In genomic region chr14:86781553-86782273, GRCm38 (mm10) we compare ENCODE assay signal across 8 mouse cellular contexts.
DNase-seq lines count a peak whose midpoint lies in the region; ATAC-seq and TF ChIP-seq lines count a peak whose summit lies in the region.

No protein-coding gene starts in this region.

- H3K79me2 ChIP-seq in MEL (ENCODE audit: control insufficient read depth, insufficient read depth, low read length, poor library complexity), result no peaks in the 10 kb centered on the region

- H3K4me1 ChIP-seq in liver, embryonic 14.5 days (replicated peaks; ENCODE audit: control insufficient read depth in 2 of 2, insufficient read depth in 2 of 2, low read length in 1 of 2), result no peaks in the 10 kb centered on the region
- no peaks in the 10 kb centered on the region for H3K4me1 ChIP-seq in liver, embryonic 11.5 days (replicated peaks; ENCODE audit: control insufficient read depth, insufficient read depth, low read length)
- no peaks in the 10 kb centered on the region for H3K4me1 ChIP-seq in MEL (ENCODE audit: control insufficient read depth in 1 of 2, insufficient read depth in 2 of 2, low read length in 2 of 2)
- H3K4me1 ChIP-seq in forebrain, embryonic 13.5 days, result no peaks in the 10 kb centered on the region
- H3K4me1 ChIP-seq in kidney, postnatal 0 days (replicated peaks; ENCODE audit: insufficient read depth, low read length), result no peaks in the 10 kb centered on the region

- WGBS in liver, embryonic 14.5 days (ENCODE audit: insufficient replicate concordance), result 66% methylated on average over 6 of the region's 6 CpGs
- WGBS in liver, embryonic 11.5 days, result 73% methylated on average over 6 of the region's 6 CpGs
- 55% methylated on average over 6 of the region's 6 CpGs for WGBS in forebrain, embryonic 13.5 days
- 49% methylated on average over 6 of the region's 6 CpGs for WGBS in kidney, postnatal 0 days

- TF ChIP-seq EP300 in liver, embryonic 14.5 days (IDR thresholded peaks at IDR 0.05; ENCODE audit: low read depth), result no peak
- TF ChIP-seq EP300 in MEL (IDR thresholded peaks at IDR 0.05; ENCODE audit: low read depth in 1 of 2, low read length in 2 of 2), result no peak

- no peak overlapping the region for H3K27ac ChIP-seq in liver, embryonic 14.5 days
- no peak overlapping the region for H3K27ac ChIP-seq in liver, embryonic 11.5 days (ENCODE audit: low read depth, low read length)
- no peak overlapping the region for H3K27ac ChIP-seq in MEL (ENCODE audit: control insufficient read depth, low read depth, low read length)
- H3K27ac ChIP-seq in forebrain, embryonic 13.5 days, result no peak overlapping the region
- H3K27ac ChIP-seq in kidney, postnatal 0 days, result no peak overlapping the region

- TF ChIP-seq POLR2A in MEL (IDR thresholded peaks at IDR 0.05; ENCODE audit: control insufficient read depth in 1 of 2, insufficient read depth in 1 of 2, low read depth in 1 of 2, low read length in 2 of 2, poor library complexity in 1 of 2), result no peak

- no peak overlapping the region for H3K4me3 ChIP-seq in liver, embryonic 14.5 days (ENCODE audit: insufficient read depth in 1 of 2, low read depth in 2 of 2, low read length in 2 of 2)
- H3K4me3 ChIP-seq in liver, embryonic 11.5 days (ENCODE audit: low read depth, low read length), result no peak overlapping the region
- no peak overlapping the region for H3K4me3 ChIP-seq in MEL (ENCODE audit: control insufficient read depth in 1 of 2, insufficient read depth in 1 of 2, low read depth in 2 of 2, low read length in 2 of 2)
- no peak overlapping the region for H3K4me3 ChIP-seq in forebrain, embryonic 13.5 days
- no peak overlapping the region for H3K4me3 ChIP-seq in kidney, postnatal 0 days (replicated peaks; ENCODE audit: low read depth, low read length)

- no peak for ATAC-seq in liver, embryonic 14.5 days (ENCODE audit: insufficient read depth)
- no peak for ATAC-seq in liver, embryonic 11.5 days (replicated peaks; ENCODE audit: low FRiP score)
- ATAC-seq in forebrain, embryonic 13.5 days, result peak; percentile 78
- no peak; the same call in 1 of the 2 replicates for ATAC-seq in kidney, postnatal 0 days (replicated peaks; ENCODE audit: low FRiP score, low read depth)

- H3K9me3 ChIP-seq in liver, embryonic 14.5 days (ENCODE audit: control insufficient read depth, low read length), result no peaks in the 10 kb centered on the region
- no peaks in the 10 kb centered on the region for H3K9me3 ChIP-seq in liver, embryonic 11.5 days (ENCODE audit: control insufficient read depth, low read length)
- H3K9me3 ChIP-seq in MEL (replicated peaks; ENCODE audit: insufficient read depth, low read length), result no peaks in the 10 kb centered on the region
- no peaks in the 10 kb centered on the region for H3K9me3 ChIP-seq in forebrain, embryonic 13.5 days (replicated peaks)
- no peaks in the 10 kb centered on the region for H3K9me3 ChIP-seq in kidney, postnatal 0 days (replicated peaks; ENCODE audit: low read length)

- peak; percentile 72 for TF ChIP-seq RAD21 in MEL (IDR thresholded peaks at IDR 0.05; ENCODE audit: low read depth, low read length)

- peak; percentile 18 to 26 (median 22) for DNase-seq in liver, embryonic 14.5 days (ENCODE audit: low read depth in 3 of 3, low spot score in 3 of 3)
- DNase-seq in liver, embryonic 11.5 days (ENCODE audit: low spot score), result no peak
- peak; percentile 67 for DNase-seq in MEL (ENCODE audit: low read depth, low spot score)
- peak; percentile 42 for DNase-seq in c-Kit-negative CD71-positive TER-119-positive erythroid progenitor cells, embryonic 14.5 days (ENCODE audit: low read depth, low spot score)
- DNase-seq in kidney, postnatal 0 days (ENCODE audit: low spot score), result peak; percentile 78
- peak; percentile 67 for DNase-seq in lung, postnatal 25 days (ENCODE audit: low spot score)
- DNase-seq in urinary bladder, postnatal 4 days (ENCODE audit: low spot score in 2 of 2), result no peak

- no peaks in the 10 kb centered on the region for H3K36me3 ChIP-seq in liver, embryonic 14.5 days (replicated peaks; ENCODE audit: control insufficient read depth, insufficient read depth, low read depth)
- H3K36me3 ChIP-seq in liver, embryonic 11.5 days (ENCODE audit: control insufficient read depth, insufficient read depth, low read length), result no peaks in the 10 kb centered on the region
- H3K36me3 ChIP-seq in MEL (ENCODE audit: control insufficient read depth in 1 of 2, insufficient read depth in 2 of 2, low read length in 2 of 2), result no peaks in the 10 kb centered on the region
- no peaks in the 10 kb centered on the region for H3K36me3 ChIP-seq in forebrain, embryonic 13.5 days (ENCODE audit: poor library complexity, severe bottlenecking)
- no peaks in the 10 kb centered on the region for H3K36me3 ChIP-seq in kidney, postnatal 0 days (ENCODE audit: insufficient read depth, low read length)

- peak; percentile 76 for TF ChIP-seq CTCF in liver, embryonic 14.5 days (IDR thresholded peaks at IDR 0.05; ENCODE audit: low read depth)
- peak; percentile 28 to 67 (median 64) for TF ChIP-seq CTCF in MEL (IDR thresholded peaks at IDR 0.05 in 2 of 3, conservative IDR thresholded peaks at IDR 0.05 in 1 of 3; ENCODE audit: control insufficient read depth in 1 of 3, insufficient read depth in 1 of 3, low read depth in 2 of 3, low read length in 3 of 3, poor library complexity in 1 of 3, severe bottlenecking in 1 of 3)
- peak; percentile 77 for TF ChIP-seq CTCF in kidney, postnatal 0 days (IDR thresholded peaks at IDR 0.05; ENCODE audit: low read depth)

- no peak overlapping the region for H3K9ac ChIP-seq in liver, embryonic 14.5 days (replicated peaks)
- H3K9ac ChIP-seq in liver, embryonic 11.5 days (ENCODE audit: low read depth, low read length), result no peak overlapping the region
- no peak overlapping the region for H3K9ac ChIP-seq in MEL (ENCODE audit: control insufficient read depth, low read depth, low read length, poor library complexity, severe bottlenecking)
- H3K9ac ChIP-seq in forebrain, embryonic 13.5 days, result no peak overlapping the region
- H3K9ac ChIP-seq in kidney, postnatal 0 days (ENCODE audit: low read depth, low read length), result no peak overlapping the region

- H3K4me2 ChIP-seq in liver, embryonic 14.5 days (ENCODE audit: low read depth), result no peak overlapping the region
- no peak overlapping the region for H3K4me2 ChIP-seq in liver, embryonic 11.5 days
- no peak overlapping the region for H3K4me2 ChIP-seq in forebrain, embryonic 13.5 days
- no peak overlapping the region for H3K4me2 ChIP-seq in kidney, postnatal 0 days (ENCODE audit: low read length)

- no peaks in the 10 kb centered on the region for H3K27me3 ChIP-seq in liver, embryonic 14.5 days (ENCODE audit: control insufficient read depth, insufficient read depth, low read length)
- H3K27me3 ChIP-seq in liver, embryonic 11.5 days (replicated peaks; ENCODE audit: control insufficient read depth, insufficient read depth, low read length), result no peaks in the 10 kb centered on the region
- no peaks in the 10 kb centered on the region for H3K27me3 ChIP-seq in MEL (ENCODE audit: control insufficient read depth in 1 of 2, insufficient read depth in 2 of 2, low read length in 2 of 2)
- no peaks in the 10 kb centered on the region for H3K27me3 ChIP-seq in forebrain, embryonic 13.5 days
- H3K27me3 ChIP-seq in kidney, postnatal 0 days (ENCODE audit: insufficient read depth, low read length), result no peaks in the 10 kb centered on the region

TF ChIP-seq in MEL, 35 proteins besides CTCF, POLR2A, EP300 and RAD21:
- TF ChIP-seq MAFK (IDR thresholded peaks at IDR 0.05; ENCODE audit: borderline replicate concordance, low read depth, low read length), result no peak
- peak; percentile 72 for TF ChIP-seq SMC3 (IDR thresholded peaks at IDR 0.05; ENCODE audit: low read depth, low read length)
- no peak for TF ChIP-seq ZMIZ1 (IDR thresholded peaks at IDR 0.05; ENCODE audit: low read depth, low read length)
- TF ChIP-seq USF1 (IDR thresholded peaks at IDR 0.05; ENCODE audit: low read depth, low read length), result no peak
- no peak for TF ChIP-seq BHLHE40 (IDR thresholded peaks at IDR 0.05; ENCODE audit: borderline replicate concordance, low read depth, low read length)
- TF ChIP-seq ZC3H11A (IDR thresholded peaks at IDR 0.05; ENCODE audit: low read depth, low read length), result peak; percentile 75
TF ChIP-seq in MEL: peak in this region for 2.

Comparison
In these comparisons a context has a peak if more than half of its experiments do, and no peak if none do; other contexts are left out.
1. DNase-seq: peak in liver, embryonic 14.5 days (3 of 3), MEL (single experiment), c-Kit-negative CD71-positive TER-119-positive erythroid progenitor cells, embryonic 14.5 days (single experiment), kidney, postnatal 0 days (single experiment) and lung, postnatal 25 days (single experiment); none in liver, embryonic 11.5 days (single experiment) and urinary bladder, postnatal 4 days (0 of 2).
2. Peak in every context shown above with its lines, with median percentiles within 50 percentile points of each other: CTCF ChIP-seq.